Mouse (Mus musculus) CH12.LX (cell line): ENCODE measurements around the gene Aldh1a2. TPM values are rescaled to one million over a fixed set of nuclear protein-coding genes. Genes with fewer than 3 reads are reported as not detected.

Experiments used
- DNase-seq: peaks from one replicate; pipeline ENCODE4 v3.0.0-alpha.2; 2013; ENCODE audit errors: extremely low read depth
- H3K27ac ChIP-seq: 2 replicates; pipeline ENCODE4 v1.5.1; 2012; ENCODE audit warnings: low read depth, mild to moderate bottlenecking, control low read depth, moderate library complexity; ENCODE audit not compliant: insufficient read depth
- H3K27me3 ChIP-seq: replicated peaks from 2 replicates; pipeline ENCODE3; 2012; ENCODE audit warnings: inconsistent platforms
- H3K36me3 ChIP-seq, 2 experiments: replicated peaks in 1 of 2; 2 replicates each; pipeline versions ENCODE3 to v1.6.1; 2012; ENCODE audit warnings: inconsistent platforms in 1 of 2, low read length in 1 of 2, mild to moderate bottlenecking in 1 of 2, mixed read lengths in 1 of 2, moderate library complexity in 1 of 2; ENCODE audit not compliant: control insufficient read depth in 1 of 2, insufficient read depth in 1 of 2
- H3K4me1 ChIP-seq, 2 experiments: 2 replicates each; pipeline ENCODE4 v1.6.1; 2012; ENCODE audit warnings: inconsistent platforms in 1 of 2, moderate library complexity in 1 of 2; ENCODE audit not compliant: insufficient read depth in 2 of 2, control insufficient read depth in 1 of 2
- H3K4me2 ChIP-seq: 2 replicates; pipeline ENCODE4 v1.6.1; 2012; ENCODE audit warnings: low read depth, mild to moderate bottlenecking, control low read depth; ENCODE audit not compliant: poor library complexity, insufficient read depth, severe bottlenecking
- H3K4me3 ChIP-seq, 3 experiments: fragments of 150-350 bp in 1 of 3; sonication (generic) in 1 of 3; replicated peaks in 1 of 3; 2 replicates each; pipeline versions ENCODE3 to v1.5.1; 2011 to 2012; ENCODE audit warnings: low read depth in 2 of 3, low read length in 2 of 3, mild to moderate bottlenecking in 2 of 3, moderate library complexity in 2 of 3, control low read depth in 1 of 3, improper control_type of control experiment in 1 of 3, inconsistent platforms in 1 of 3, mixed read lengths in 1 of 3; ENCODE audit not compliant: poor library complexity in 1 of 3
- H3K79me2 ChIP-seq: replicated peaks from 2 replicates; pipeline ENCODE4 v1.6.1; 2012; ENCODE audit warnings: mild to moderate bottlenecking, moderate library complexity; ENCODE audit not compliant: control insufficient read depth, poor library complexity, insufficient read depth, severe bottlenecking; ENCODE audit errors: extremely low read depth
- H3K9ac ChIP-seq: 2 replicates; pipeline ENCODE4 v1.6.1; 2012; ENCODE audit warnings: low read depth, mild to moderate bottlenecking, control low read depth, moderate library complexity; ENCODE audit not compliant: insufficient read depth
- H3K9me3 ChIP-seq: replicated peaks from 2 replicates; pipeline ENCODE3; 2012; ENCODE audit warnings: low read length, inconsistent platforms, mixed read lengths
- BHLHE40 ChIP-seq: IDR thresholded peaks from 2 replicates; pipeline ENCODE4 v1.6.1; 2011; ENCODE audit warnings: mild to moderate bottlenecking, low read depth, low read length, improper control_type of control experiment
- CHD1 ChIP-seq: IDR thresholded peaks from 2 replicates; pipeline ENCODE4 v1.6.1; 2012; ENCODE audit warnings: low read depth, low read length, improper control_type of control experiment, inconsistent platforms
- CHD2 ChIP-seq: IDR thresholded peaks from 2 replicates; pipeline ENCODE4 v1.6.1; 2011; ENCODE audit warnings: low read length, improper control_type of control experiment
- CTCF ChIP-seq, 2 experiments: IDR thresholded peaks in 1 of 2; conservative IDR thresholded peaks in 1 of 2; 2 replicates each; pipeline ENCODE4 v1.5.1; 2011 to 2012; ENCODE audit warnings: low read depth in 2 of 2, low read length in 2 of 2, improper control_type of control experiment in 1 of 2, inconsistent platforms in 1 of 2, mild to moderate bottlenecking in 1 of 2, moderate library complexity in 1 of 2
- EP300 ChIP-seq: IDR thresholded peaks from 2 replicates; pipeline ENCODE4 v1.6.1; 2011; ENCODE audit warnings: low read length, improper control_type of control experiment
- ETS1 ChIP-seq: conservative IDR thresholded peaks from 2 replicates; pipeline ENCODE4 v1.6.1; 2012; ENCODE audit warnings: low read depth, mild to moderate bottlenecking, inconsistent platforms, low read length, improper control_type of control experiment, moderate library complexity
- IRF4 ChIP-seq: IDR thresholded peaks from 2 replicates; pipeline ENCODE4 v1.6.1; 2014; ENCODE audit warnings: low read depth, mild to moderate bottlenecking, inconsistent platforms, low read length, improper control_type of control experiment
- KAT2A ChIP-seq: IDR thresholded peaks from 2 replicates; pipeline ENCODE4 v1.6.1; 2012; ENCODE audit warnings: low read length, improper control_type of control experiment, inconsistent platforms; ENCODE audit not compliant: insufficient replicate concordance
- MAFK ChIP-seq: IDR thresholded peaks from 2 replicates; pipeline ENCODE4 v1.6.1; 2011; ENCODE audit warnings: low read length, improper control_type of control experiment; ENCODE audit not compliant: insufficient replicate concordance
- MAZ ChIP-seq: IDR thresholded peaks from 2 replicates; pipeline ENCODE4 v1.6.1; 2012; ENCODE audit warnings: low read depth, mild to moderate bottlenecking, inconsistent platforms, low read length, improper control_type of control experiment, moderate library complexity
- PAX5 ChIP-seq: IDR thresholded peaks from 2 replicates; pipeline ENCODE4 v1.6.1; 2012; ENCODE audit warnings: low read length, inconsistent platforms, mixed read lengths
- POLR2A ChIP-seq: IDR thresholded peaks from 2 replicates; pipeline ENCODE4 v1.6.1; 2011; ENCODE audit warnings: low read depth, mild to moderate bottlenecking, improper control_type of control experiment, low read length
- POLR2AphosphoS2 ChIP-seq: IDR thresholded peaks from 2 replicates; pipeline ENCODE4 v1.6.1; 2011; ENCODE audit warnings: low read depth, low read length, improper control_type of control experiment
- RAD21 ChIP-seq: IDR thresholded peaks from 2 replicates; pipeline ENCODE4 v1.6.1; 2011; ENCODE audit warnings: low read depth, mild to moderate bottlenecking, low read length, improper control_type of control experiment, moderate library complexity
- RCOR1 ChIP-seq: conservative IDR thresholded peaks from 2 replicates; pipeline ENCODE4 v1.6.1; 2012; ENCODE audit warnings: low read depth, mild to moderate bottlenecking, inconsistent platforms, low read length, improper control_type of control experiment
- SIN3A ChIP-seq: IDR thresholded peaks from 2 replicates; pipeline ENCODE4 v1.6.1; 2012; ENCODE audit warnings: low read length, improper control_type of control experiment, inconsistent platforms
- SMC3 ChIP-seq: IDR thresholded peaks from 2 replicates; pipeline ENCODE4 v1.6.1; 2011; ENCODE audit warnings: low read depth, low read length, improper control_type of control experiment
- TBP ChIP-seq: conservative IDR thresholded peaks from 2 replicates; pipeline ENCODE4 v1.6.1; 2011; ENCODE audit warnings: low read depth, low read length, improper control_type of control experiment
- TCF12 ChIP-seq: IDR thresholded peaks from 2 replicates; pipeline ENCODE4 v1.6.1; 2014; ENCODE audit warnings: low read depth, mild to moderate bottlenecking, inconsistent platforms, low read length, improper control_type of control experiment
- USF1 ChIP-seq: IDR thresholded peaks from 2 replicates; pipeline ENCODE4 v1.6.1; 2014; ENCODE audit warnings: low read depth, mild to moderate bottlenecking, inconsistent platforms, low read length, improper control_type of control experiment
- USF2 ChIP-seq: conservative IDR thresholded peaks from 2 replicates; pipeline ENCODE4 v1.6.1; 2011; ENCODE audit warnings: low read depth, low read length, improper control_type of control experiment
- ZKSCAN1 ChIP-seq: IDR thresholded peaks from 2 replicates; pipeline ENCODE4 v1.6.1; 2012; ENCODE audit warnings: low read depth, inconsistent platforms, low read length, improper control_type of control experiment, borderline replicate concordance
- dilution Hi-C: fragments of 300-500 bp; cut with MboI; formaldehyde crosslinking; loops from 2 replicates; pipeline ENCODE4 v1.14.3; 2020; ENCODE audit warnings: low sequenced_read_pairs; ENCODE audit not compliant: extremely low pct_unique_long_range_greater_than_20kb, extremely low pct_ligation_motif_present
- in situ Hi-C: fragments of 300-500 bp; cut with MboI; formaldehyde crosslinking; loops from 3 replicates; pipeline ENCODE4 v1.14.3; 2019; ENCODE audit warnings: low sequenced_read_pairs, low pct_ligation_motif_present, low pct_unique_long_range_greater_than_20kb, mixed read lengths
- polyA plus RNA-seq: library from polyadenylated mRNA; unstranded; fragments of >175 nt; gene quantifications from 2 replicates; pipeline ENCODE4 v1.2.1, GENCODE M21; 2012; ENCODE audit warnings: low read depth; ENCODE audit not compliant: insufficient read length
- total RNA-seq, 2 experiments: library from RNA; depleted of rRNA; stranded (reverse); fragments of 300-350 nt in 1 of 2; fragments of >200 nt in 1 of 2; gene quantifications; 2 replicates each; pipeline ENCODE4 v1.2.3; 2012 to 2014

Gene Aldh1a2
- total and polyA plus RNA-seq, 3 experiments = 0.77 to 11.9 (median 1.4) TPM

DNA sequence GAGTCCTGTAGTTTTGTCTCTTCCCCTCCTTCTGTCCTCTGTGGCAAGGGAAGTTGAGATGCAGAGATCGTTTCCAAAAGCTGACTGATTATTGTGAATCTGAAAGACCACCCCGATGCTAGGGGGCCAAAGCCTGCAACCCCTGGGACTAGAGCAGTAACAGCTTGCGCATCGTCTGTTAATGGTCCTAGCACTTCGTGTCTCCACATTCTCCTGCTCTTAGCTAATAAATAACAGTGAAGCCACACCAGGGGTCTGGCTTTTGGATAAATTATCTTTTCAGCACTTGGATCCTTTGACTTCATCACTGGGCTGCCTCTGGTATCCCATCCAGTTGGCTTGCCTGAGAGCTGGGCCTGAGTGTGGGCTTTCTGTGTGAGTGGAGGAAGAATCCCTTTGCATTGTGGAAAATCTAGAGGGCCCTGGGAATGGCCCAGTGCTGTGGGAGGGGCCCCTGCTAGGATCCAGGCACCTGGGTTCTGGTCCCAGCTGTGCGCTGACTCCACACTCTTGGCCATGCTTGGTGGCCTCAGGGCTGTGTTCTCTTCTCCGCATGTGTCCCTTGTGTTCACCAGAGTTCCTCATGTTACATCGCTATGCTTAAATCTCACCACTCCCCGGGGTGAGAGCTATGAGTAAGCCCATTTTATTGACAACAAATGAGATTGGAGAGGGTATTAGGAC is 91.7 kb downstream of the Aldh1a2 start:
- Histone ChIP-seq H3K36me3 (no peaks in the 10 kb centered on the region), H3K27ac (no peak overlapping the region), H3K4me1 (peaks cover 0 to 10% of the 10 kb centered on the region in 2 experiments; a peak in 2 of 4 replicates), H3K4me2 (no peak overlapping the region), H3K9ac (no peak overlapping the region), H3K27me3 (no peaks in the 10 kb centered on the region), H3K79me2 (no peaks in the 10 kb centered on the region), H3K4me3 (no peak overlapping the region), H3K9me3 (no peaks in the 10 kb centered on the region)
- in situ Hi-C loops (no loop called here), dilution Hi-C loops (no loop called here)
- no peak for TF ChIP-seq CHD1
- no peak for TF ChIP-seq IRF4
- TF ChIP-seq CHD2 = no peak
- TF ChIP-seq SIN3A = no peak
- TF ChIP-seq PAX5 = no peak
- TF ChIP-seq POLR2AphosphoS2 = no peak
- no peak for TF ChIP-seq USF2
- no peak for TF ChIP-seq RAD21
- TF ChIP-seq MAZ = no peak
- no peak for TF ChIP-seq MAFK
- no peak for TF ChIP-seq CTCF (conservative IDR thresholded peaks at IDR 0.05 in 1 of 2, IDR thresholded peaks at IDR 0.05 in 1 of 2; ENCODE audit: low read depth in 2 of 2, low read length in 2 of 2)
- no peak for TF ChIP-seq BHLHE40
- TF ChIP-seq ZKSCAN1 = no peak
- no peak for TF ChIP-seq TCF12
- TF ChIP-seq EP300 = no peak
- no peak for TF ChIP-seq POLR2A
- TF ChIP-seq TBP = no peak
- no peak for TF ChIP-seq RCOR1
- TF ChIP-seq USF1 = no peak
- TF ChIP-seq KAT2A = no peak
- DNase-seq = no peak

GRCm38 (mm10) chr9:71315960-71316359 is 100.4 kb downstream of the Aldh1a2 start:
- no peak overlapping the region for H3K27ac ChIP-seq
- H3K4me1 ChIP-seq = peaks cover 0 to 7% of the 10 kb centered on the region in 2 experiments; a peak in 2 of 4 replicates
- H3K36me3 ChIP-seq = no peaks in the 10 kb centered on the region
- DNase-seq = peak; percentile 35
- H3K9ac ChIP-seq = no peak overlapping the region
- dilution Hi-C loops (no loop called here), in situ Hi-C loops (loop anchor here (10.0 kb wide), 1 partner anchor 101 kb away; the partner anchor contains the start of gene Aldh1a2)
- H3K4me3 ChIP-seq = no peak overlapping the region
- no peaks in the 10 kb centered on the region for H3K27me3 ChIP-seq
- H3K4me2 ChIP-seq = 0 out of 2 replicates have a peak overlapping the region, but pooled peaks have one; percentile 16
- no peaks in the 10 kb centered on the region for H3K9me3 ChIP-seq
- TF ChIP-seq ETS1 (no peak), CTCF (conservative IDR thresholded peaks at IDR 0.05 in 1 of 2, IDR thresholded peaks at IDR 0.05 in 1 of 2; ENCODE audit: low read depth in 2 of 2, low read length in 2 of 2) (peak; percentile 32 to 73), SMC3 (peak; percentile 78), RAD21 (peak; percentile 56)
- no peaks in the 10 kb centered on the region for H3K79me2 ChIP-seq
